Mouse (Mus musculus): ENCODE measurements around the gene Miox.

Gene Miox

GRCm38 (mm10) chr15:89334271-89334670 lies at the start of gene Miox:
TSS of gene Miox (plus strand) at chr15:89334398.
- DNase-seq (ENCODE audit: low spot score) = no peak

GRCm38 (mm10) chr15:89285004-89285403 lies 49.2 kb upstream of the Miox start:
- no peak for DNase-seq (ENCODE audit: low spot score)

- DNase-seq (ENCODE audit: low spot score) = no peak
These were observed 48.7 kb upstream of the Miox start for GRCm38 (mm10) chr15:89285478-89285877.

GRCm38 (mm10) chr15:89286114-89286513 lies 48.1 kb upstream of the Miox start:
- DNase-seq (ENCODE audit: low spot score) = no peak

GRCm38 (mm10) chr15:89286582-89286981 lies 47.6 kb upstream of the Miox start:
- DNase-seq (ENCODE audit: low spot score) = no peak

GRCm38 (mm10) chr15:89288227-89288767 lies 45.9 kb upstream of the Miox start:
- DNase-seq (ENCODE audit: low spot score) = no peak

- DNase-seq (ENCODE audit: low spot score) = no peak
These were observed 44.7 kb upstream of the Miox start for GRCm38 (mm10) chr15:89289455-89289854.

- DNase-seq (ENCODE audit: low spot score) = no peak
These were observed 42.7 kb upstream of the Miox start for GRCm38 (mm10) chr15:89291521-89291920.

GRCm38 (mm10) chr15:89292795-89293194 lies 41.4 kb upstream of the Miox start:
- DNase-seq (ENCODE audit: low spot score) = no peak

- DNase-seq (ENCODE audit: low spot score) = no peak
These were observed 40.4 kb upstream of the Miox start for GRCm38 (mm10) chr15:89293778-89294177.

GRCm38 (mm10) chr15:89295580-89296165 lies 38.5 kb upstream of the Miox start:
- no peak for DNase-seq (ENCODE audit: low spot score)

GRCm38 (mm10) chr15:89296465-89296864 lies 37.7 kb upstream of the Miox start:
- no peak for DNase-seq (ENCODE audit: low spot score)

GRCm38 (mm10) chr15:89297695-89298094 lies 36.5 kb upstream of the Miox start:
- DNase-seq (ENCODE audit: low spot score) = no peak

GRCm38 (mm10) chr15:89300180-89300579 lies 34.0 kb upstream of the Miox start:
- no peak for DNase-seq (ENCODE audit: low spot score)

- DNase-seq (ENCODE audit: low spot score) = no peak
These were observed 33.6 kb upstream of the Miox start for GRCm38 (mm10) chr15:89300600-89300999.

GRCm38 (mm10) chr15:89305966-89306365 lies 28.2 kb upstream of the Miox start:
- no peak for DNase-seq (ENCODE audit: low spot score)

GRCm38 (mm10) chr15:89307461-89307860 lies 26.7 kb upstream of the Miox start:
- DNase-seq (ENCODE audit: low spot score) = no peak

- DNase-seq (ENCODE audit: low spot score) = no peak
These were observed 25.6 kb upstream of the Miox start for GRCm38 (mm10) chr15:89308406-89309139.

- DNase-seq (ENCODE audit: low spot score) = peak; percentile 88
These were observed 24.2 kb upstream of the Miox start for GRCm38 (mm10) chr15:89309962-89310498.

GRCm38 (mm10) chr15:89313359-89313758 lies 20.8 kb upstream of the Miox start:
- DNase-seq (ENCODE audit: low spot score) = no peak

- DNase-seq (ENCODE audit: low spot score) = no peak
These were observed 20.1 kb upstream of the Miox start for GRCm38 (mm10) chr15:89314107-89314506.

GRCm38 (mm10) chr15:89314511-89315189 lies 19.5 kb upstream of the Miox start:
- DNase-seq (ENCODE audit: low spot score) = no peak

All from T-cell, adult 2 months (primary cell).